Mouse (Mus musculus) frontal cortex, postnatal 10 days (tissue): ENCODE results near the gene Iqgap1.

Experiments
- DNase-seq, 2 experiments: peaks; one replicate each; pipeline ENCODE4 v3.0.0; 2022; ENCODE audit warnings: low spot score in 2 of 2, mixed read lengths in 1 of 2

Iqgap1 gene

GRCm38 (mm10) chr7:80716758-80717157 is 109.0 kb downstream of the Iqgap1 start:
- no peak for DNase-seq

GRCm38 (mm10) chr7:80715306-80715705 is 110.5 kb downstream of the Iqgap1 start:
- DNase-seq: no peak

GRCm38 (mm10) chr7:80711496-80711895 is 114.3 kb downstream of the Iqgap1 start:
- no peak for DNase-seq

GRCm38 (mm10) chr7:80710333-80710732 is 115.4 kb downstream of the Iqgap1 start:
- no peak for DNase-seq

- no peak for DNase-seq
Measured at GRCm38 (mm10) chr7:80704066-80704465, 121.7 kb downstream of the Iqgap1 start.

GRCm38 (mm10) chr7:80702510-80702909 is 123.3 kb downstream of the Iqgap1 start:
- DNase-seq: no peak

- DNase-seq: no peak
Measured at GRCm38 (mm10) chr7:80699709-80700108, 126.1 kb downstream of the Iqgap1 start.

- DNase-seq: no peak
Measured at GRCm38 (mm10) chr7:80698940-80699339, 126.8 kb downstream of the Iqgap1 start.

- no peak for DNase-seq
Measured at GRCm38 (mm10) chr7:80697859-80698258, 127.9 kb downstream of the Iqgap1 start.

- no peak for DNase-seq
Measured at GRCm38 (mm10) chr7:80696903-80697302, 128.9 kb downstream of the Iqgap1 start.

GRCm38 (mm10) chr7:80696334-80696733 is 129.4 kb downstream of the Iqgap1 start:
- DNase-seq: no peak

- DNase-seq: no peak
Measured at GRCm38 (mm10) chr7:80692472-80692871, 133.3 kb downstream of the Iqgap1 start.

- peak; percentile 36 to 38 for DNase-seq
Measured at GRCm38 (mm10) chr7:80691131-80691530, 134.6 kb downstream of the Iqgap1 start.

GRCm38 (mm10) chr7:80689221-80689591 is 136.6 kb downstream of the Iqgap1 start:
- no peak for DNase-seq

GRCm38 (mm10) chr7:80688556-80689220 is 137.1 kb downstream of the Iqgap1 start, which contains the start of gene Crtc3:
Crtc3 (minus strand) TSS chr7:80688877.
- peak; percentile 20 to 65 for DNase-seq

GRCm38 (mm10) chr7:80687721-80688555 is 137.8 kb downstream of the Iqgap1 start:
- DNase-seq: peak; percentile 44 to 55

GRCm38 (mm10) chr7:80685639-80686038 is 140.1 kb downstream of the Iqgap1 start:
- no peak for DNase-seq

GRCm38 (mm10) chr7:80682630-80683029 is 143.1 kb downstream of the Iqgap1 start:
- no peak for DNase-seq

- no peak for DNase-seq
Measured at GRCm38 (mm10) chr7:80680218-80680847, 145.4 kb downstream of the Iqgap1 start.

GRCm38 (mm10) chr7:80672323-80672722 is 153.5 kb downstream of the Iqgap1 start:
- no peak for DNase-seq

- no peak for DNase-seq
Measured at GRCm38 (mm10) chr7:80670889-80671288, 154.9 kb downstream of the Iqgap1 start.

GRCm38 (mm10) chr7:80667190-80667589 is 158.6 kb downstream of the Iqgap1 start:
- DNase-seq: no peak
